Mouse (Mus musculus): ENCODE measurements around the gene Kri1. TPM values are rescaled to one million over a fixed set of nuclear protein-coding genes. Genes with fewer than 3 reads are reported as not detected.

The Kri1 gene
- 3.3 TPM for polyA plus RNA-seq (2014; fragmentation: Illumina TruSeq; extraction: RNeasy Lipid Tissue Mini Kit (QIAGEN cat#74804); ENCODE audit: low read depth, low replicate concordance)

DNA sequence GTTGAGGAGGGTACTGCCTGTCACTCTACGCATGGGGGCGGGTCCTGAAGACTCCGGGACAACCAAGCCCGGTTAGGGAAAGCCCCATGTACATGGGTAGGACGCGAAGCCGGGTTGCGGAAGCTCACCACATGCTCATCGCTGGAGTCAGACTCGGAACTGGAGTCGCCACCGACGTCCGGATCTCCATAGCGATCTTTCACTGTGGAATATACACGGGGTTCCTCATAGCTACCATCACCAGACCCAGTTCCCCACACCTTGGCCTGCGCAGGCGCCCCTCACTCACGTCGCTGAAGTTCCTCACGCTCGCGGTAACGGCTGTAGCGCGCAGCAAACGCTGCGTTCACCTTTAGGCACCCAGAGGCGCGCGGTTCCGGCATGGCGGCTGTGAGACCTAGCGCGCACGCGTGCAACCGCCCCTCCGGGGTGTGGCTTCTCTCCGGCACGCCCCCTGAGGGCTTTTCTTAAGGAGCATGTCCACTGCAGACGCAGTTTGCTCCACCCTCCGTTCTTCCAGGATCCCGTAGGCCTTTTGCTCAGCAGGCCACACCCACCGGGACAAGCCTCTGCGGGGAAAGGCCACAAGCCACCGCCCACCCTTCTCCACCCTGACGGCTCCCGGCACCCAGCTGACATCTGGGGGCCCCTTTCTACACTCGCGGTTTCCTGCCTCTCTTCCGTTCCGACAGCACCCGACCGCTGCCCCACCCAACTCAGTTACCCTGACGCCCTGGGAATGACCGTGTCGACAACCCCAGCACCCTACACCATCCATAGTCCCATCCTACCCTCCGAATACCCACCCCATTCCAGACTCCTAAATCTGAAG, at the start of gene Kri1:
Gene Kri1 (minus strand): TSS at position 399 of the 832 bp plus-strand sequence.

GRCm38 (mm10) chr9:21320619-21321512, 33.1 kb upstream of the Kri1 start, which contains the start of gene Slc44a2:
Gene Slc44a2, plus strand, starts transcription at chr9:21320698.

GRCm38 (mm10) chr9:21312134-21312533, 24.4 kb upstream of the Kri1 start, which contains the start of gene Ap1m2:
Gene Ap1m2, minus strand, starts transcription at chr9:21312337.

DNA sequence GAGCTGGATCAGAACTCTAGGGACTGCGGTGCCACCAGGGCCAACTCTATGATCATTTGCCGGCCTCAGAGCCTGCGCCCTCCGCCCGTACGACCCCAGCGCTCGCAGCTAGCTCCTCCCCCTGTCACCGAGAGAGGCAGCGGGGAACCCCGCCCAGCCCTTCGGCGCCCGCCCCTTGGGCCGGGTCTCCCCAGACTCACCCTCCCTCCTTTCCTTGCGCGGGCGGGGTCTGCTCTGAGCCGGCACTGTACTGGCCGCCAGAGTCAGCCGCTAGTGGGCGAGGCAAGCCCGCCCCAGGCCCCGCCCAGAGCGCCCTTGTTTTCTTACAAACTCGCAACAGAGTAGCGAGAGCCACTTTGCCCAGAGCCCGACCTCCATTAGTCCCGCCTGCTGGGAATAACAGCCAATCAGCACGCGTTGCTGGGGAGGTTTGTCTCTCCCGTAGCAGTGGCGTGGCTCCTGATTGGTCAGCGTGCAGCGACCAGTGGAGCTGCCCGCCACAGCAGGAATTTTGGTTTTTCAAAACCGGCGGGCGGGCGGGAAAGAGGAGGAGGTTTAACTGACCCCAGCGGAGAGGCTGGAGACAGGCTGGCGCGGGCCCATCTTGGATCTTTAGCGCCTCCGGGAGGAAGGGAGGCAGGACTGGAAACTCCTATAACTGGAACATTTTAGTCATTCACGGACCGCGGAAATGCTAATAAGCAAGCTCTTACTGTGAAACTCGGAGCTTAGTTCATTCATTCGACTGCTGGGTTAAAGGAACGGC, 3.4 kb upstream of the Kri1 start, which contains the start of gene Cdkn2d:
Gene Cdkn2d (minus strand): TSS at position 386 of the 766 bp plus-strand sequence.

DNA sequence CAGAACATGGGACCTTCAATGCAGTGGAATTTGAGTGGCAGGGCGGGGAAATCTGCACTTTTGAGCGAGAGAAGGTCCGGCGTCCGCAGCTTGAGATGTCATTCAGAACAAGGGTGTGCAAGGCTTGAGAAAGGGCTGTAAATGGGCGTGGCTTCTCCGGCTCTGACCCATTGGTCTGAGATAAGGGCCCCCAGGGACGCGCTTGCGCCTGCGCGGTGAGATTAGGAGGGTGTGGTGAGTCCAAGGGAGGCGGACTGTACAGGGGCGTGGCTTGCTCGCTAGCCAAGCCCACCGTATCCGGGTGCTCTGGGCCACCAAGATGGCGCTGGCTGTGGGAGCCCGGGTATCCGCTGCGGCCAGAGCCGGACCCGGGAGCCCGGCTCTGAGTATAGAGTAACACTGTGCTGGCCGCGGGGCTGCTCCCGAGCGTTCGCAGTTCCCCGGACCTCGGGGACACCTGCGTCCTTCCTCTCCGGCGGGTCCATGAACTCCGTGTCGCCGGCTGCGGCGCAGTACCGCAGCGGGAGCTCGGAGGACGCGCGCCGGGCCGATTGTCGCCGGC, 22.7 kb downstream of the Kri1 start, which contains the start of gene Atg4d:
Gene Atg4d (plus strand): TSS at position 294 of the 562 bp plus-strand sequence.

DNA sequence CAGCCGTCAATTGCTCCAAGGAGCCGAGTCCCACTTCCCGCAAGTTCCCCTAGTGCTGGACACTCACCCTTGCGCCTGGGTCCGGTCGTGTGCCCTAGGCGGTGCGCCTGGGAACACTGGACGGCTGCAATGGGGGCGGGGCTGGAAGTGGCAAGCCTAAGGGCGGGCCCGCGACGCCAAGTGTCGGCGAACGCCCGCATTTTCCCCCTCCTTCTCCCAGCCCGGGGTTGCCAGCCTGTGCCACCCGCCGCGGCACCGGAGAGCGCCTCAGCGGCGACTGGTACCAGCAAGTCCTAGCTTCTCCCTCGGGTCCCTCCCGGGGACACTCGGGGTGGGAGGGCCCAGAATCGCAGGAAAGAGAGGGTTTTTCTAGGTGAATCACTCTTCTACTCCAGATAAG, 39.4 kb downstream of the Kri1 start, which contains the start of gene S1pr5:
Gene S1pr5 (minus strand): TSS at position 118 of the 400 bp plus-strand sequence.

GRCm38 (mm10) chr9:21238733-21239464, 48.9 kb downstream of the Kri1 start, which contains the start of gene Keap1:
Gene Keap1, minus strand, starts transcription at chr9:21239361.

Other genes starting within 250 kb of the Kri1 start
- not detected for gene Zglp1, start 220.9 kb downstream of the Kri1 start, polyA plus RNA-seq (2014; fragmentation: Illumina TruSeq; extraction: RNeasy Lipid Tissue Mini Kit (QIAGEN cat#74804); ENCODE audit: low read depth, low replicate concordance)
- gene Gm49373, start 214.9 kb downstream of the Kri1 start, polyA plus RNA-seq (2014; fragmentation: Illumina TruSeq; extraction: RNeasy Lipid Tissue Mini Kit (QIAGEN cat#74804); ENCODE audit: low read depth, low replicate concordance): not detected
- gene Fdx1l, start 214.4 kb downstream of the Kri1 start, polyA plus RNA-seq (2014; fragmentation: Illumina TruSeq; extraction: RNeasy Lipid Tissue Mini Kit (QIAGEN cat#74804); ENCODE audit: low read depth, low replicate concordance): 0.69 TPM
- 0.73 TPM for gene Gm38431, start 196.0 kb downstream of the Kri1 start, polyA plus RNA-seq (2014; fragmentation: Illumina TruSeq; extraction: RNeasy Lipid Tissue Mini Kit (QIAGEN cat#74804); ENCODE audit: low read depth, low replicate concordance)
- 4.5 TPM for gene Raver1, start 196.0 kb downstream of the Kri1 start, polyA plus RNA-seq (2014; fragmentation: Illumina TruSeq; extraction: RNeasy Lipid Tissue Mini Kit (QIAGEN cat#74804); ENCODE audit: low read depth, low replicate concordance)
- 2.0 TPM for gene Tyk2, start 156.7 kb downstream of the Kri1 start, polyA plus RNA-seq (2014; fragmentation: Illumina TruSeq; extraction: RNeasy Lipid Tissue Mini Kit (QIAGEN cat#74804); ENCODE audit: low read depth, low replicate concordance)
- 9.0 TPM for gene Cdc37, start 138.0 kb downstream of the Kri1 start, polyA plus RNA-seq (2014; fragmentation: Illumina TruSeq; extraction: RNeasy Lipid Tissue Mini Kit (QIAGEN cat#74804); ENCODE audit: low read depth, low replicate concordance)
- 0.93 TPM for gene Pde4a, start 122.3 kb downstream of the Kri1 start, polyA plus RNA-seq (2014; fragmentation: Illumina TruSeq; extraction: RNeasy Lipid Tissue Mini Kit (QIAGEN cat#74804); ENCODE audit: low read depth, low replicate concordance)
- gene Keap1, start 48.6 kb downstream of the Kri1 start, polyA plus RNA-seq (2014; fragmentation: Illumina TruSeq; extraction: RNeasy Lipid Tissue Mini Kit (QIAGEN cat#74804); ENCODE audit: low read depth, low replicate concordance): 7.0 TPM
- not detected for gene S1pr5, start 39.5 kb downstream of the Kri1 start, polyA plus RNA-seq (2014; fragmentation: Illumina TruSeq; extraction: RNeasy Lipid Tissue Mini Kit (QIAGEN cat#74804); ENCODE audit: low read depth, low replicate concordance)
- 1.3 TPM for gene Atg4d, start 22.7 kb downstream of the Kri1 start, polyA plus RNA-seq (2014; fragmentation: Illumina TruSeq; extraction: RNeasy Lipid Tissue Mini Kit (QIAGEN cat#74804); ENCODE audit: low read depth, low replicate concordance)
- gene Cdkn2d, start 3.4 kb upstream of the Kri1 start, polyA plus RNA-seq (2014; fragmentation: Illumina TruSeq; extraction: RNeasy Lipid Tissue Mini Kit (QIAGEN cat#74804); ENCODE audit: low read depth, low replicate concordance): 3.2 TPM
- 3.4 TPM for gene Ap1m2, start 24.4 kb upstream of the Kri1 start, polyA plus RNA-seq (2014; fragmentation: Illumina TruSeq; extraction: RNeasy Lipid Tissue Mini Kit (QIAGEN cat#74804); ENCODE audit: low read depth, low replicate concordance)
- 13.9 TPM for gene Slc44a2, start 32.7 kb upstream of the Kri1 start, polyA plus RNA-seq (2014; fragmentation: Illumina TruSeq; extraction: RNeasy Lipid Tissue Mini Kit (QIAGEN cat#74804); ENCODE audit: low read depth, low replicate concordance)
- gene Ilf3, start 79.9 kb upstream of the Kri1 start, polyA plus RNA-seq (2014; fragmentation: Illumina TruSeq; extraction: RNeasy Lipid Tissue Mini Kit (QIAGEN cat#74804); ENCODE audit: low read depth, low replicate concordance): 12.2 TPM
- not detected for gene Qtrt1, start 123.9 kb upstream of the Kri1 start, polyA plus RNA-seq (2014; fragmentation: Illumina TruSeq; extraction: RNeasy Lipid Tissue Mini Kit (QIAGEN cat#74804); ENCODE audit: low read depth, low replicate concordance)
- gene Dnm2, start 136.9 kb upstream of the Kri1 start, polyA plus RNA-seq (2014; fragmentation: Illumina TruSeq; extraction: RNeasy Lipid Tissue Mini Kit (QIAGEN cat#74804); ENCODE audit: low read depth, low replicate concordance): 17.1 TPM
- 2.7 TPM for gene Tmed1, start 222.3 kb upstream of the Kri1 start, polyA plus RNA-seq (2014; fragmentation: Illumina TruSeq; extraction: RNeasy Lipid Tissue Mini Kit (QIAGEN cat#74804); ENCODE audit: low read depth, low replicate concordance)
- not detected for gene AB124611, start 238.2 kb upstream of the Kri1 start, polyA plus RNA-seq (2014; fragmentation: Illumina TruSeq; extraction: RNeasy Lipid Tissue Mini Kit (QIAGEN cat#74804); ENCODE audit: low read depth, low replicate concordance)